Mouse (Mus musculus) testis, adult 2 months (tissue): ENCODE measurements around the gene Kif1b.

Source experiments
- CTCF ChIP-seq: fragments of 200-500 bp; IDR thresholded peaks from 2 replicates; pipeline ENCODE4 v1.5.1; 2012; ENCODE audit warnings: low read depth, mild to moderate bottlenecking, inconsistent platforms, low read length, moderate library complexity; ENCODE audit not compliant: control insufficient read depth, insufficient read depth, insufficient replicate concordance
- POLR2A ChIP-seq: fragments of 200-500 bp; IDR thresholded peaks from 2 replicates; pipeline ENCODE4 v1.6.1; 2012; ENCODE audit warnings: low read depth, mild to moderate bottlenecking, inconsistent platforms, low read length, moderate library complexity; ENCODE audit not compliant: control insufficient read depth

- no peak for TF ChIP-seq CTCF
- no peak for TF ChIP-seq POLR2A
Observed at GRCm38 (mm10) chr4:149348963-149349362, 41.5 kb upstream of the Kif1b start.
